Mouse (Mus musculus) neutrophil, adult 65 days (primary cell): ENCODE results near the gene Metap1. TPM values are rescaled to one million over a fixed set of nuclear protein-coding genes. Genes with fewer than 3 reads are reported as not detected.

Experiments used
- total RNA-seq: library from RNA; stranded (reverse); gene quantifications from 2 replicates; pipeline ENCODE4 v1.2.4, GENCODE M21; 2023

Metap1 gene
- total RNA-seq, result 21.8 and 31.3 TPM in 2 replicates

GRCm38 (mm10) chr3:138489327-138490033, at the start of gene Metap1:
Gene Metap1, minus strand, starts transcription at chr3:138489515.

GRCm38 (mm10) chr3:138526073-138526915, 37.0 kb upstream of the Metap1 start, which contains the start of gene Eif4e:
Gene Eif4e, plus strand, starts transcription at chr3:138526179.

GRCm38 (mm10) chr3:138442612-138443464, 46.5 kb downstream of the Metap1 start, which contains the start of gene Adh5:
Gene Adh5, plus strand, starts transcription at chr3:138443093.

DNA sequence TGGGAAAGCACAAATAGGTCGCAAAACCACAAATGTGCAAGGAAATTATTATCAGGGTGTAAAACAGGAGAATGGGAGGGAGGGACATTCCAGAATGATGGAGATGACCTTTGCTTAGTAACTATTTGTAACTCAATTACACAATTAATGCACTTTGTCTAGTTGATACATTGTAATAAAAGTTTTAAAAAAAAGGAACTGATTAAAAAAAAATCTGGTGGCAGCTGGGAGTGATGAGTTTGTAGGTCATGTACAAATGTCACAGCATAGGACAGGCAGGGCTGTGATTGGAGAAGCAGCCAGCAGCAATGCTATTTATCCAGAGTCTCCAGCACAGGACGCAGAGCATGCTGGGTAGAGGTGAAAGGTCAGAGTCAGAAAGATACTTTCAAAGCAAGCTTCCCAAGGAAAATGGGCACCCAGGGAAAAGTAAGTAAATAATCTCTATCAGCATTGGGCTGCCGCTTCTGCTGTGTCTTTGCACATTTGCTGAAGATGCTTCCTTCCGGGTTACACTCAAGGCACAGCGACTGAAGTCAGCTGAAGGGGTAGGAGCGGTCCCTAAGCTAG, 74.1 kb downstream of the Metap1 start, which contains the start of gene Adh4:
Gene Adh4 (plus strand): TSS at position 346 of the 570 bp plus-strand sequence.

Other genes starting within 250 kb of the Metap1 start
- not detected in 2 replicates for gene Adh1, start 228.5 kb downstream of the Metap1 start, total RNA-seq
- not detected in 2 replicates for gene Adh6a, start 176.2 kb downstream of the Metap1 start, total RNA-seq
- gene Adh6b, start 147.7 kb downstream of the Metap1 start, total RNA-seq, result not detected in 2 replicates
- gene Adh4, start 74.0 kb downstream of the Metap1 start, total RNA-seq, result not detected in 2 replicates
- gene Adh5, start 46.4 kb downstream of the Metap1 start, total RNA-seq, result 31.3 and 33.4 TPM in 2 replicates
- gene Eif4e, start 36.7 kb upstream of the Metap1 start, total RNA-seq, result 36.1 and 41.5 TPM in 2 replicates